Mouse (Mus musculus): ENCODE measurements around the gene Abcb9. TPM values are rescaled to one million over a fixed set of nuclear protein-coding genes. Genes with fewer than 3 reads are reported as not detected.
A peak's percentile ranks its signal among the peaks of the same experiment; 100 is the strongest.

Gene Abcb9
- 5.9 and 7.4 TPM in 2 replicates for polyA plus RNA-seq (2011; ENCODE audit: insufficient read depth, insufficient read length, low replicate concordance, missing spikeins)

DNA sequence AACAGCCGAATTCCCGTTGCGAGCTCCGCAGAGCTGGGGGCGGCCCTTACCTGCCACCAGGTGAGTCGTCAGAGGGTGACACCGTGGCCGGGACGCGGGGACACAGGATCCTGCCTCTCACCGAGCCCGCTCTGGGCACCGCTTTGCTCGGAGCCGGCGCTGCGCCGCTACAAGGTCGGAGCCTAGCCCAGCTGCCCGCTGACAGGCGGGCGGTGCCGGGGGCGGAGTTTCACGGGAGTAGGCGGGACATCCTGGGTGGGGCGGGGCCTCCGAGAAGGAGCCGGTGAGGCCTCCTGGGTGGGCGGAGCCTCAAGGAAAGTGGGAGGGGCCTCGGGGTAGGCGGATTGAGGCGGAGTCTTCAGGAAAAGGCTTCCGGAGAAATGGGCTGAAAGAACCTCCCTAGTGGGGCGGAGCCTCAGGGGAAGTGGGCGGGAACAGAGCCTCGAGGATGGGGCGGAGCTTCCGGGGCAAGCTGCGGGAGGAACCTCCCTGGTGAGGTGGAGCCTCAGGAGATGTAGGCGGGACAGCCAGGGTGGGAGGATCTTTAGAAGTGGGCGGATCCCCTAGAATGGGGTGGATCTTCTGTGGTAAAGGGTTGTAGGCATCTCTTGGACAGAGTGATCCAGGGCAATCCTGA is at the start of gene Abcb9:
TSS of gene Abcb9 (minus strand) at position 203 of the 637 bp plus-strand sequence.
- Histone ChIP-seq H3K4me1 (ENCODE audit: control insufficient read depth, insufficient read depth, low read length) (peaks cover 4% of the 10 kb centered on the region), H3K4me3 (replicated peaks; ENCODE audit: control insufficient read depth, low read depth, low read length) (peak within 1 kb of the TSS; percentile 76), H3K27ac (ENCODE audit: control insufficient read depth, insufficient read depth, low read depth, low read length, poor library complexity) (peak within 1 kb of the TSS; percentile 88)
- TF ChIP-seq POLR2A (IDR thresholded peaks at IDR 0.05; ENCODE audit: borderline replicate concordance, control insufficient read depth, low read depth, low read length) = peak; percentile 69; the same call in 1 of the 2 replicates
- no peak for TF ChIP-seq CTCF (IDR thresholded peaks at IDR 0.05; ENCODE audit: control insufficient read depth, insufficient read depth, low read length)
- under 1% methylated on average over 42 of the region's 42 CpGs for WGBS

DNA sequence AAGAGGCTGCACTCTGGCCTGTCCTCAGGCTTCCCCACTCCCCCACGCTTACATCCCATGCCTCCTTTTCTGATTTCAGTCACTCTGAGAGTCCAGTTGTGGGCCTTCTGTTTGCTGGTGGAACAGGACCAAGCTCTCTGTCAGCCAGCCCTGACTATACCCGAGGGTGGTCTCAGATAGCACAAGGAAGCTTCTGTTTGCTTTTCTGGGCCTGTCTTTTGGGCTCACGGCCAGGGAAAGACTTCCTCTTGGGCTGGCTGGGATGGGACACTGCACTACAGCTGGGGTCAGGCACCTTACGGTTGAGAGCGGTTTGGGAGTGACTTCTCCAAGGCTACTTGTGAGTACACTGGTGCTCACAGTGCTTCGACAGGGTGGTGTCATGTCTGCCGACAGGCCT is 42.5 kb upstream of the Abcb9 start:
- H3K4me1 ChIP-seq (ENCODE audit: control insufficient read depth, insufficient read depth, low read length) = no peaks in the 10 kb centered on the region
- H3K27ac ChIP-seq (ENCODE audit: control insufficient read depth, insufficient read depth, low read depth, low read length, poor library complexity) = no peak overlapping the region
- no peak overlapping the region for H3K4me3 ChIP-seq (replicated peaks; ENCODE audit: control insufficient read depth, low read depth, low read length)
- TF ChIP-seq CTCF (IDR thresholded peaks at IDR 0.05; ENCODE audit: control insufficient read depth, insufficient read depth, low read length) (no peak), POLR2A (IDR thresholded peaks at IDR 0.05; ENCODE audit: borderline replicate concordance, control insufficient read depth, low read depth, low read length) (no peak)
- WGBS = 73% methylated on average over 7 of the region's 7 CpGs

- TF ChIP-seq CTCF (IDR thresholded peaks at IDR 0.05; ENCODE audit: control insufficient read depth, insufficient read depth, low read length) (no peak), POLR2A (IDR thresholded peaks at IDR 0.05; ENCODE audit: borderline replicate concordance, control insufficient read depth, low read depth, low read length) (no peak)
- WGBS = 74% methylated on average over 5 of the region's 5 CpGs
- no peaks in the 10 kb centered on the region for H3K4me1 ChIP-seq (ENCODE audit: control insufficient read depth, insufficient read depth, low read length)
- H3K27ac ChIP-seq (ENCODE audit: control insufficient read depth, insufficient read depth, low read depth, low read length, poor library complexity) = no peak overlapping the region
- no peak overlapping the region for H3K4me3 ChIP-seq (replicated peaks; ENCODE audit: control insufficient read depth, low read depth, low read length)
Measured at GRCm38 (mm10) chr5:124134261-124134660, 38.7 kb upstream of the Abcb9 start.

DNA sequence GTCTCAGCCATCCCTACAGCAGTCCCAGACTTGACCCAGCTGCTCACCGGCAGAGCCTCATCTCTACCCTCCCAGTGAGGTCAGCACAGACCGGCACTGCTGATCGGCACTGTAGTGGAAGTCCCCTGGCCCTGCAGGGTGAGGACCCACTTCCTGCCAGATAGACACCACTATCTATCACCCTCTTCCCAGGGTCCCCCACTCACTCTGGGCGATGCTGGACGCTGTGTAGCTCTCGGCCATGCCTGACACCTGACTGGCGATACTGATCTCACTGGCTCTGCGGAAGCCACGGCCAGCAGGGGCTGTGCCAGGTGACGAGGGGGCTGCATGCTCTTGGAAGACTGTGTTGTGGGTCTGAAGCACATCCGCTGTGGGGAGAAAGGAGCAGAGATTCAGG is 29.5 kb upstream of the Abcb9 start:
- no peak overlapping the region for H3K27ac ChIP-seq (ENCODE audit: control insufficient read depth, insufficient read depth, low read depth, low read length, poor library complexity)
- WGBS = 89% methylated on average over 11 of the region's 11 CpGs
- no peak overlapping the region for H3K4me3 ChIP-seq (replicated peaks; ENCODE audit: control insufficient read depth, low read depth, low read length)
- H3K4me1 ChIP-seq (ENCODE audit: control insufficient read depth, insufficient read depth, low read length) = no peaks in the 10 kb centered on the region
- TF ChIP-seq CTCF (IDR thresholded peaks at IDR 0.05; ENCODE audit: control insufficient read depth, insufficient read depth, low read length) (no peak), POLR2A (IDR thresholded peaks at IDR 0.05; ENCODE audit: borderline replicate concordance, control insufficient read depth, low read depth, low read length) (no peak)

DNA sequence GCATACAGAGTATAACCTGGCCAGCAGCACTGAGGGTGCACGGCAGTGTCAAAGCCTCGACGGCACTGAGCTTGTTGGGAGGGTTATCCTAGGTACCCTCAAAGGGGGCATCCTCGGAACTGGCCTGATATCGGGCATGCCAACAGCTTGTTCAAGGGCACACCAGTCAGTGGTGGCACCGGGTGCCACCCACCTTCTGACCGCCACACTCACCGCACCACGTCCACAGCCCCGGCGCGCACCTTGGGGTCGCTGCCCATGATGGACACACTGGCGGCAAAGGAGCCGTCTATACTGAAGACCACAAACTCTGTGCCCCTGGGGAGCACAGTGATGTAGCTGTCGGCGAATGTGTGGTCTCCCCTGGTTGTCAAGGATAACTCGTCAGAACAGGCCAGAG is 26.8 kb upstream of the Abcb9 start:
- H3K4me1 ChIP-seq (ENCODE audit: control insufficient read depth, insufficient read depth, low read length) = no peaks in the 10 kb centered on the region; the same call in 1 of the 2 replicates
- no peak overlapping the region for H3K4me3 ChIP-seq (replicated peaks; ENCODE audit: control insufficient read depth, low read depth, low read length)
- H3K27ac ChIP-seq (ENCODE audit: control insufficient read depth, insufficient read depth, low read depth, low read length, poor library complexity) = no peak overlapping the region
- 90% methylated on average over 18 of the region's 18 CpGs for WGBS
- TF ChIP-seq CTCF (IDR thresholded peaks at IDR 0.05; ENCODE audit: control insufficient read depth, insufficient read depth, low read length) (no peak), POLR2A (IDR thresholded peaks at IDR 0.05; ENCODE audit: borderline replicate concordance, control insufficient read depth, low read depth, low read length) (no peak)

GRCm38 (mm10) chr5:124119204-124119603 is 23.6 kb upstream of the Abcb9 start:
- WGBS = 47% methylated on average over 5 of the region's 5 CpGs
- peaks cover 2% of the 10 kb centered on the region for H3K4me1 ChIP-seq (ENCODE audit: control insufficient read depth, insufficient read depth, low read length)
- H3K27ac ChIP-seq (ENCODE audit: control insufficient read depth, insufficient read depth, low read depth, low read length, poor library complexity) = no peak overlapping the region
- TF ChIP-seq POLR2A (IDR thresholded peaks at IDR 0.05; ENCODE audit: borderline replicate concordance, control insufficient read depth, low read depth, low read length) (no peak), CTCF (IDR thresholded peaks at IDR 0.05; ENCODE audit: control insufficient read depth, insufficient read depth, low read length) (no peak)
- no peak overlapping the region for H3K4me3 ChIP-seq (replicated peaks; ENCODE audit: control insufficient read depth, low read depth, low read length)

GRCm38 (mm10) chr5:124115990-124116845 is 20.6 kb upstream of the Abcb9 start, which contains the start of gene Arl6ip4:
TSS of gene Arl6ip4 (plus strand) at chr5:124116089.
- H3K4me1 ChIP-seq (ENCODE audit: control insufficient read depth, insufficient read depth, low read length) = peaks cover 2% of the 10 kb centered on the region
- under 1% methylated on average over 64 of the region's 64 CpGs for WGBS
- TF ChIP-seq CTCF (IDR thresholded peaks at IDR 0.05; ENCODE audit: control insufficient read depth, insufficient read depth, low read length) (no peak), POLR2A (IDR thresholded peaks at IDR 0.05; ENCODE audit: borderline replicate concordance, control insufficient read depth, low read depth, low read length) (peak; percentile 75; the same call in 1 of the 2 replicates)
- peak within 1 kb of the TSS; percentile 99 for H3K4me3 ChIP-seq (replicated peaks; ENCODE audit: control insufficient read depth, low read depth, low read length)
- peak within 1 kb of the TSS; percentile 74; the same call in 1 of the 2 replicates for H3K27ac ChIP-seq (ENCODE audit: control insufficient read depth, insufficient read depth, low read depth, low read length, poor library complexity)

DNA sequence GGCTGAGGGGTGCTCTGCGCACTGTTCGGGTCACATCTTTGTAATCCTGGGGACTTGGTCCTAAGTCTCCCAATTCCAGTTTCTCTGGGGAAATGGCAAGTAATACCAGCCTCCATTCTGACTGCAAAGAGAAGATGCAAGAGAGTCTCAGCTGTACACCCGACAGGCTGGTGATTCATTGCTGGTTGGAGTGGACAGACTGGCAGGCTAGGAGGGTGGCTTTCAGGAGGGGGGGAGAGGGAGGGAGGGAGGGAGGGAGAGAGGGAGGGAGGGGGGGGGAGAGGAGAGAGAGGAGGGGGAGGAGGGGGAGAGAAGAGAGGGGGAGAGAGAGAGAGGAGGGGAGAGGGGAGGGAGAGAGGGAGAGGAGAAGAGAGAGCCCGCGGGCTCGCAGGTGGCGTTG is 19.9 kb upstream of the Abcb9 start:
- Histone ChIP-seq H3K4me1 (ENCODE audit: control insufficient read depth, insufficient read depth, low read length) (peaks cover 2% of the 10 kb centered on the region), H3K27ac (ENCODE audit: control insufficient read depth, insufficient read depth, low read depth, low read length, poor library complexity) (0 out of 2 replicates have a peak overlapping the region, but pooled peaks have one; percentile 74), H3K4me3 (replicated peaks; ENCODE audit: control insufficient read depth, low read depth, low read length) (peak overlapping the region; percentile 99)
- 30% methylated on average over 7 of the region's 7 CpGs for WGBS
- TF ChIP-seq POLR2A (IDR thresholded peaks at IDR 0.05; ENCODE audit: borderline replicate concordance, control insufficient read depth, low read depth, low read length) (no peak), CTCF (IDR thresholded peaks at IDR 0.05; ENCODE audit: control insufficient read depth, insufficient read depth, low read length) (no peak)
